Mouse (Mus musculus) olfactory bulb, adult 2 months (tissue): ENCODE data around the gene Gpr162.

Experiments used
- CTCF ChIP-seq: fragments of 200-500 bp; IDR thresholded peaks from 2 replicates; pipeline ENCODE4 v1.5.1; 2012; ENCODE audit warnings: low read depth, mild to moderate bottlenecking, low read length, moderate library complexity; ENCODE audit not compliant: insufficient read depth
- POLR2A ChIP-seq: fragments of 200-500 bp; IDR thresholded peaks from 2 replicates; pipeline ENCODE4 v1.6.1; 2012; ENCODE audit warnings: mild to moderate bottlenecking, low read depth, low read length, moderate library complexity; ENCODE audit not compliant: insufficient read depth

DNA sequence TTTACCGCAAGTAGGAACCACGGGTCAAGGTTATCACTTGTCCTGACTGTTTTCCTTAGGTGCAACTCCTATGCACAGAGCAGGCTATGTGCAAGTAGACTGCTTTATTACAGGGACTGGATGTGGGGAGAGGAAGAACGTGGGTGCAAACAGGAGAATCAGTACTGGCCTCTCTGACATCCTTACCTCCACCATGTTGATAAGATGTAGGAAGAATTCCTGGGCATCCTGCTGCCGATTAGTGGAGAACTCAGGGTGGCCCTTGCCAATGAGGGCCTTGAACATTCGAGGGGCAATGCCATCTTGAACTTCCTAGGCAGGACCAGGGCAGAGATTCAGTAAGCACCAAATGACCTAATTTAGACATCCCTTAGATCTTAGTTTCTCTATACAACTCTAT lies 42.9 kb downstream of the Gpr162 start:
- TF ChIP-seq CTCF (no peak), POLR2A (no peak)
